In genomic region chr7:118115877-118116568, GRCm38 (mm10) we compare ENCODE assay signal across 8 mouse cellular contexts. TPM values are rescaled to one million over a fixed set of nuclear protein-coding genes. Genes with fewer than 3 reads are reported as not detected.
DNase-seq lines count a peak whose midpoint lies in the region; ATAC-seq lines count a peak whose summit lies in the region.

Gene Rps15a, minus strand, starts transcription at chr7:118116188.

- under 1% methylated on average over 40 of the region's 40 CpGs for WGBS in heart, embryonic 14.5 days
- WGBS in liver, embryonic 13.5 days (ENCODE audit: insufficient replicate concordance), result under 1% methylated on average over 40 of the region's 40 CpGs
- under 1% methylated on average over 40 of the region's 40 CpGs for WGBS in stomach, embryonic 16.5 days

- H3K27me3 ChIP-seq in heart, embryonic 14.5 days (ENCODE audit: control insufficient read depth, insufficient read depth, low read length), result no peaks in the 10 kb centered on the region
- no peaks in the 10 kb centered on the region for H3K27me3 ChIP-seq in liver, embryonic 13.5 days
- H3K27me3 ChIP-seq in stomach, embryonic 16.5 days (ENCODE audit: control insufficient read depth, insufficient read depth, low read length), result no peaks in the 10 kb centered on the region

- peaks cover 0 to 41% of the 10 kb centered on the region in 2 experiments for H3K4me1 ChIP-seq in heart, embryonic 14.5 days (ENCODE audit: control insufficient read depth in 2 of 2, insufficient read depth in 2 of 2, low read length in 2 of 2)
- H3K4me1 ChIP-seq in liver, embryonic 13.5 days (replicated peaks), result peaks cover 70% of the 10 kb centered on the region
- H3K4me1 ChIP-seq in stomach, embryonic 16.5 days (ENCODE audit: control insufficient read depth, insufficient read depth, low read length), result peaks cover 36% of the 10 kb centered on the region

- H3K4me2 ChIP-seq in heart, embryonic 14.5 days (ENCODE audit: low read length), result peak within 1 kb of the TSS; percentile 97
- peak within 1 kb of the TSS; percentile 88 for H3K4me2 ChIP-seq in liver, embryonic 13.5 days
- H3K4me2 ChIP-seq in stomach, embryonic 16.5 days (ENCODE audit: low read depth, low read length), result peak within 1 kb of the TSS; percentile 91

- peak; percentile 96 for DNase-seq in c-Kit-negative CD71-positive TER-119-positive erythroid progenitor cells, embryonic 14.5 days (ENCODE audit: low read depth, low spot score)
- peak; percentile 92 for DNase-seq in fibroblast of lung, adult 2 months (ENCODE audit: low read depth)
- peak; percentile 96 for DNase-seq in kidney, postnatal 14 days
- DNase-seq in liver, embryonic 13.5 days, result peak; percentile 84
- DNase-seq in neural tube, embryonic 10.5 days (ENCODE audit: extremely low spot score, low spot score), result peak; percentile 88

- peak within 1 kb of the TSS; percentile 100 for H3K9ac ChIP-seq in heart, embryonic 14.5 days (ENCODE audit: low read length)
- H3K9ac ChIP-seq in liver, embryonic 13.5 days, result peak within 1 kb of the TSS; percentile 98
- H3K9ac ChIP-seq in stomach, embryonic 16.5 days (ENCODE audit: low read length), result peak within 1 kb of the TSS; percentile 87

- H3K4me3 ChIP-seq in heart, embryonic 14.5 days (ENCODE audit: control insufficient read depth in 1 of 2, insufficient read depth in 1 of 2, low read depth in 1 of 2, low read length in 2 of 2), result peak within 1 kb of the TSS; percentile 94 to 96
- H3K4me3 ChIP-seq in liver, embryonic 13.5 days (replicated peaks), result peak within 1 kb of the TSS; percentile 94
- H3K4me3 ChIP-seq in stomach, embryonic 16.5 days (replicated peaks; ENCODE audit: low read length), result peak within 1 kb of the TSS; percentile 76

- peak within 1 kb of the TSS; percentile 87 to 88 for H3K27ac ChIP-seq in heart, embryonic 14.5 days (replicated peaks in 1 of 2; ENCODE audit: control insufficient read depth in 1 of 2, insufficient read depth in 1 of 2, low read depth in 2 of 2, low read length in 2 of 2)
- H3K27ac ChIP-seq in liver, embryonic 13.5 days, result peak within 1 kb of the TSS; percentile 87
- H3K27ac ChIP-seq in stomach, embryonic 16.5 days (ENCODE audit: low read length), result peak within 1 kb of the TSS; percentile 86

- no peaks in the 10 kb centered on the region for H3K9me3 ChIP-seq in heart, embryonic 14.5 days (ENCODE audit: control insufficient read depth, low read length)
- H3K9me3 ChIP-seq in liver, embryonic 13.5 days (replicated peaks), result no peaks in the 10 kb centered on the region
- H3K9me3 ChIP-seq in stomach, embryonic 16.5 days (replicated peaks; ENCODE audit: control insufficient read depth, low read length), result no peaks in the 10 kb centered on the region

- peak; percentile 78 for ATAC-seq in CD4-positive, CD25-positive, alpha-beta regulatory T cell, adult 4 months
- ATAC-seq in heart, embryonic 14.5 days (ENCODE audit: insufficient number of reproducible peaks, insufficient read depth, low FRiP score, low read depth), result peak; percentile 64
- ATAC-seq in liver, embryonic 13.5 days (ENCODE audit: low read depth), result peak; percentile 75
- ATAC-seq in stomach, embryonic 16.5 days (ENCODE audit: insufficient read depth, low FRiP score), result peak; percentile 78

- peaks cover 69% of the 10 kb centered on the region for H3K36me3 ChIP-seq in heart, embryonic 14.5 days (ENCODE audit: control insufficient read depth, insufficient read depth, low read length)
- peaks cover 73% of the 10 kb centered on the region for H3K36me3 ChIP-seq in liver, embryonic 13.5 days
- H3K36me3 ChIP-seq in stomach, embryonic 16.5 days (ENCODE audit: control insufficient read depth, insufficient read depth, low read length), result peaks cover 30% of the 10 kb centered on the region; the same call in 1 of the 2 replicates

RNA-seq across cellular contexts. Expression of gene Rps15a, which starts in this region (rescaled TPM):
- 1,000 to 10,000 TPM; 1,509 to 3,003 TPM for polyA plus RNA-seq in CD4-positive, CD25-positive, alpha-beta regulatory T cell, adult 4 months (2017; shearing (Covaris generic))
- polyA plus RNA-seq in heart, embryonic 14.5 days (2014; fragmentation: Nextera tagmentation; extraction: Ambion mirVana), result 475 and 566 TPM in 2 replicates
- polyA plus RNA-seq in liver, embryonic 13.5 days (2015; fragmentation: Nextera tagmentation; extraction: Ambion mirVana), result 574 and 594 TPM in 2 replicates
- polyA plus RNA-seq in stomach, embryonic 16.5 days (2015; fragmentation: Nextera tagmentation; extraction: Ambion mirVana), result 598 and 707 TPM in 2 replicates

Comparison
In these comparisons a context has a peak if more than half of its experiments do, and no peak if none do; other contexts are left out.
1. Peak in every context shown above with its lines: DNase-seq, ATAC-seq, H3K4me3 ChIP-seq and H3K27ac ChIP-seq.